Comparison of ENCODE assay signal across 27 mouse cellular contexts in genomic region chr2:11280247-11280646, GRCm38 (mm10).
"Had no signal": no experiment of that assay in that cellular context is flagged by ENCODE, and none has a peak within 500 bp of the region (broad histone marks: within the 10 kb centered on the region; RNA-seq: fewer than 3 reads in every experiment).

No protein-coding gene starts in this region.

- H3K27ac ChIP-seq: heart, embryonic 10.5 days; heart, embryonic 13.5 days; heart, embryonic 15.5 days; hindbrain, embryonic 14.5 days; intestine, embryonic 15.5 days; kidney, embryonic 15.5 days; kidney, postnatal 0 days; left cerebral cortex, adult 2 months; limb, embryonic 10.5 days; limb, embryonic 12.5 days; liver, embryonic 13.5 days; liver, embryonic 15.5 days had no signal

- H3K36me3 ChIP-seq: heart, embryonic 10.5 days; heart, embryonic 13.5 days; heart, embryonic 15.5 days; intestine, embryonic 15.5 days; kidney, embryonic 15.5 days; limb, embryonic 10.5 days; limb, embryonic 12.5 days; liver, embryonic 13.5 days; liver, embryonic 15.5 days had no signal

- H3K4me3 ChIP-seq: heart, embryonic 10.5 days; heart, embryonic 13.5 days; heart, embryonic 15.5 days; intestine, embryonic 15.5 days; kidney, embryonic 15.5 days; left cerebral cortex, adult 2 months; limb, embryonic 10.5 days; limb, embryonic 12.5 days; liver, embryonic 13.5 days; liver, embryonic 15.5 days had no signal

- ATAC-seq: hindbrain, embryonic 16.5 days; inflammation-experienced regulatory T-cells, adult 6 months; intestine, embryonic 15.5 days; intestine, postnatal 0 days had no signal

- H3K9ac ChIP-seq: heart, embryonic 13.5 days; heart, embryonic 15.5 days; hindbrain, embryonic 14.5 days; intestine, embryonic 15.5 days; kidney, embryonic 15.5 days; limb, embryonic 12.5 days; liver, embryonic 13.5 days; liver, embryonic 15.5 days had no signal

- H3K4me1 ChIP-seq: heart, embryonic 10.5 days; heart, embryonic 13.5 days; heart, embryonic 15.5 days; intestine, embryonic 15.5 days; kidney, embryonic 15.5 days; limb, embryonic 10.5 days; limb, embryonic 12.5 days; liver, embryonic 13.5 days; liver, embryonic 15.5 days had no signal

- H3K27me3 ChIP-seq: heart, embryonic 13.5 days; heart, embryonic 15.5 days; intestine, embryonic 15.5 days; kidney, embryonic 15.5 days; limb, embryonic 12.5 days; liver, embryonic 13.5 days; liver, embryonic 15.5 days had no signal

- DNase-seq: gastrocnemius, postnatal 14 days; gastrocnemius, postnatal 36 days; heart, adult 18-20 months; heart, postnatal 14 days; heart, postnatal 36 days; kidney, adult 18-20 months; kidney, adult 8-10 months; kidney, postnatal 14 days; kidney, postnatal 36 days; layer of hippocampus, adult 9-11 months; liver; liver, embryonic 13.5 days had no signal

- H3K9me3 ChIP-seq: heart, embryonic 10.5 days; heart, embryonic 13.5 days; heart, embryonic 15.5 days; intestine, embryonic 15.5 days; kidney, embryonic 15.5 days; limb, embryonic 10.5 days; limb, embryonic 12.5 days; liver, embryonic 13.5 days; liver, embryonic 15.5 days had no signal

- H3K4me2 ChIP-seq: heart, embryonic 13.5 days; heart, embryonic 15.5 days; hindbrain, embryonic 14.5 days; intestine, embryonic 15.5 days; kidney, embryonic 15.5 days; limb, embryonic 12.5 days; liver, embryonic 11.5 days; liver, embryonic 13.5 days; liver, embryonic 15.5 days had no signal
